Mouse (Mus musculus): Measurements from ENCODE around the gene Cdk5r1.

The Cdk5r1 gene

DNA sequence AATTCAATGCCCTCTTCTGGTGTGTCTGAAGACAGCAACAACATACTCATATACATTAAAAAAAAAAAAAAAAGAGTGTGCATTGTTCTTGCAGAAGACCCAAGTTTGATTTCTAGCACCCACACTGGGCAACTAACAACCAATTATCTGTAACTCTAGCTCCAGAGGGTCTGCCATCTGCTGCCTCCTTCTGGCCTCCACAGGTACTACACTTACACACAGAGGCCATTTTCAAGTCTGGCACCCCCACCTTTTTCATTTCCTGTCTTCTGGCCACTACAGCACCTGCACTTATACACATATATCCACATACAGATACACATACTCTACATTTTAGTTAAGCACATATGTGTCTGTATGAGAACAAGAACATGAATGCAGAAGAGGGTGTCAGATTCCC is 50.9 kb downstream of the Cdk5r1 start:
- in situ Hi-C loops (cut with MboI, MseI), result no loop called here

DNA sequence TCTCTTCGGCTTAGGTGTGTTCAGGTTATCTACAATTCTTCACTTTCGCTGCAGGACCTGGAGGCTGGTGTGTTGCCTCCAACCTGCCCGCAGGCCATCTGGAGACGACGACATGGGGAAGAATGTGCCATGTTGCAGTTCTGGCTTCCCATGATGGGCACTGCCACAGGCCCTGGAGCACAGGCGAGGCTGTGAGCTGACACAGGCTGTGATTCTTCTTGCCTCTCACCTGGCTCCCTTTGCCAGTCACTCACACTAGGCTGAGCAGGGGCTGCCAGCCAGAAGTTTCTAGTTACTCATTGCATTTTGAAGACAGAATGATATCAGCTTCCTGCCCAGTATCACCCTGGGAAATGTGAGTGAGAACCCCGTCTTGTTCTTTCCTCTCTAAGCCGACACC is 52.3 kb downstream of the Cdk5r1 start:
- in situ Hi-C loops (cut with MboI, MseI), result no loop called here

Data from T-helper 17 cell (primary cell).